Mouse (Mus musculus): ENCODE measurements at regions not wholly inside any gene's neighbourhood (a gene's known extent, or its start where the extent isn't known, plus 50 kb on each side); places are given as distances from the start of the nearest gene placed in this dataset.

GRCm38 (mm10) chr8:90502879-90503278 lies 154.7 kb upstream of the Tox3 start:
- Histone ChIP-seq H3K4me3 (replicated peaks in 1 of 3; ENCODE audit: low read depth in 2 of 3, low read length in 2 of 3, poor library complexity in 1 of 3) (no peak overlapping the region), H3K36me3 (replicated peaks in 1 of 2; ENCODE audit: control insufficient read depth in 1 of 2, insufficient read depth in 1 of 2, low read length in 1 of 2) (no peaks in the 10 kb centered on the region), H3K9me3 (replicated peaks; ENCODE audit: low read length) (no peaks in the 10 kb centered on the region), H3K9ac (ENCODE audit: insufficient read depth, low read depth) (no peak overlapping the region), H3K4me1 (ENCODE audit: control insufficient read depth in 1 of 2, insufficient read depth in 2 of 2) (no peaks in the 10 kb centered on the region), H3K79me2 (replicated peaks; ENCODE audit: control insufficient read depth, extremely low read depth, insufficient read depth, poor library complexity, severe bottlenecking) (no peaks in the 10 kb centered on the region), H3K27me3 (replicated peaks) (no peaks in the 10 kb centered on the region), H3K4me2 (ENCODE audit: insufficient read depth, low read depth, poor library complexity, severe bottlenecking) (no peak overlapping the region), H3K27ac (ENCODE audit: insufficient read depth, low read depth) (no peak overlapping the region)
- in situ Hi-C loops (cut with MboI; ENCODE audit: low pct_ligation_motif_present, low pct_unique_long_range_greater_than_20kb, low sequenced_read_pairs) (no loop called here), dilution Hi-C loops (cut with MboI; ENCODE audit: extremely low pct_ligation_motif_present, extremely low pct_unique_long_range_greater_than_20kb, low sequenced_read_pairs) (no loop called here)
- TF ChIP-seq SMC3 (IDR thresholded peaks at IDR 0.05; ENCODE audit: low read depth, low read length) (no peak), MAX (IDR thresholded peaks at IDR 0.05; ENCODE audit: low read length) (no peak), ELF1 (IDR thresholded peaks at IDR 0.05; ENCODE audit: low read depth, low read length) (no peak), PAX5 (IDR thresholded peaks at IDR 0.05; ENCODE audit: low read length) (no peak), MAZ (IDR thresholded peaks at IDR 0.05; ENCODE audit: low read depth, low read length) (no peak), POLR2AphosphoS2 (IDR thresholded peaks at IDR 0.05; ENCODE audit: low read depth, low read length) (no peak), TBP (conservative IDR thresholded peaks at IDR 0.05; ENCODE audit: low read depth, low read length) (no peak), ZNF384 (IDR thresholded peaks at IDR 0.05; ENCODE audit: low read depth, low read length) (no peak), SIN3A (IDR thresholded peaks at IDR 0.05; ENCODE audit: low read length) (no peak), ZMIZ1 (IDR thresholded peaks at IDR 0.05; ENCODE audit: low read depth, low read length) (no peak), ZC3H11A (IDR thresholded peaks at IDR 0.05; ENCODE audit: low read depth, low read length) (no peak), JUN (IDR thresholded peaks at IDR 0.05; ENCODE audit: insufficient read depth, low read depth, low read length) (no peak), GABPA (IDR thresholded peaks at IDR 0.05; ENCODE audit: insufficient replicate concordance, low read depth, low read length) (no peak), ETS1 (conservative IDR thresholded peaks at IDR 0.05; ENCODE audit: low read depth, low read length) (no peak), JUND (conservative IDR thresholded peaks at IDR 0.05; ENCODE audit: low read depth, low read length) (no peak), CHD1 (IDR thresholded peaks at IDR 0.05; ENCODE audit: low read depth, low read length) (no peak), UBTF (IDR thresholded peaks at IDR 0.05; ENCODE audit: low read depth, low read length) (no peak), IRF4 (IDR thresholded peaks at IDR 0.05; ENCODE audit: low read depth, low read length) (no peak), POLR2A (IDR thresholded peaks at IDR 0.05; ENCODE audit: low read depth, low read length) (no peak), USF1 (IDR thresholded peaks at IDR 0.05; ENCODE audit: low read depth, low read length) (no peak)
- DNase-seq (ENCODE audit: extremely low read depth): no peak

GRCm38 (mm10) chr8:90499315-90499714 lies 151.2 kb upstream of the Tox3 start:
- in situ Hi-C loops (cut with MboI; ENCODE audit: low pct_ligation_motif_present, low pct_unique_long_range_greater_than_20kb, low sequenced_read_pairs) (no loop called here), dilution Hi-C loops (cut with MboI; ENCODE audit: extremely low pct_ligation_motif_present, extremely low pct_unique_long_range_greater_than_20kb, low sequenced_read_pairs) (no loop called here)
- Histone ChIP-seq H3K27me3 (replicated peaks) (no peaks in the 10 kb centered on the region), H3K4me3 (replicated peaks in 1 of 3; ENCODE audit: low read depth in 2 of 3, low read length in 2 of 3, poor library complexity in 1 of 3) (no peak overlapping the region), H3K36me3 (replicated peaks in 1 of 2; ENCODE audit: control insufficient read depth in 1 of 2, insufficient read depth in 1 of 2, low read length in 1 of 2) (no peaks in the 10 kb centered on the region), H3K27ac (ENCODE audit: insufficient read depth, low read depth) (no peak overlapping the region), H3K4me2 (ENCODE audit: insufficient read depth, low read depth, poor library complexity, severe bottlenecking) (no peak overlapping the region), H3K4me1 (ENCODE audit: control insufficient read depth in 1 of 2, insufficient read depth in 2 of 2) (no peaks in the 10 kb centered on the region), H3K9ac (ENCODE audit: insufficient read depth, low read depth) (no peak overlapping the region), H3K9me3 (replicated peaks; ENCODE audit: low read length) (no peaks in the 10 kb centered on the region), H3K79me2 (replicated peaks; ENCODE audit: control insufficient read depth, extremely low read depth, insufficient read depth, poor library complexity, severe bottlenecking) (no peaks in the 10 kb centered on the region)
- no peak for TF ChIP-seq JUND (conservative IDR thresholded peaks at IDR 0.05; ENCODE audit: low read depth, low read length)
- no peak for TF ChIP-seq CTCF (conservative IDR thresholded peaks at IDR 0.05 in 1 of 2, IDR thresholded peaks at IDR 0.05 in 1 of 2; ENCODE audit: low read depth in 2 of 2, low read length in 2 of 2)
- TF ChIP-seq ZKSCAN1 (IDR thresholded peaks at IDR 0.05; ENCODE audit: borderline replicate concordance, low read depth, low read length): no peak
- TF ChIP-seq ZNF384 (IDR thresholded peaks at IDR 0.05; ENCODE audit: low read depth, low read length): no peak
- no peak for TF ChIP-seq RAD21 (IDR thresholded peaks at IDR 0.05; ENCODE audit: low read depth, low read length)
- no peak for TF ChIP-seq NELFE (IDR thresholded peaks at IDR 0.05; ENCODE audit: low read depth, low read length)
- TF ChIP-seq CHD1 (IDR thresholded peaks at IDR 0.05; ENCODE audit: low read depth, low read length): no peak
- TF ChIP-seq SIN3A (IDR thresholded peaks at IDR 0.05; ENCODE audit: low read length): no peak
- TF ChIP-seq E2F4 (IDR thresholded peaks at IDR 0.05; ENCODE audit: insufficient replicate concordance, low read depth, low read length): no peak
- no peak for DNase-seq (ENCODE audit: extremely low read depth)

All from CH12.LX (cell line).